In genomic region chr2:167989310-167989709, GRCm38 (mm10) we compare ENCODE assay signal across 8 mouse cellular contexts. TPM values are rescaled to one million over a fixed set of nuclear protein-coding genes. Genes with fewer than 3 reads are reported as not detected.
DNase-seq lines count a peak whose midpoint lies in the region; ATAC-seq and TF ChIP-seq lines count a peak whose summit lies in the region.

No protein-coding gene starts in this region.

- no peaks in the 10 kb centered on the region for H3K4me1 ChIP-seq in kidney, adult 2 months (ENCODE audit: control insufficient read depth, insufficient read depth, low read length)
- peaks cover 4% of the 10 kb centered on the region; the same call in 1 of the 2 replicates for H3K4me1 ChIP-seq in kidney, embryonic 14.5 days (ENCODE audit: control insufficient read depth, insufficient read depth, low read length)
- peaks cover 0 to 10% of the 10 kb centered on the region in 2 experiments; a peak in 1 of 4 replicates for H3K4me1 ChIP-seq in ES-E14 (ENCODE audit: control insufficient read depth in 2 of 2, insufficient read depth in 2 of 2, low read length in 2 of 2, poor library complexity in 1 of 2)

- TF ChIP-seq POLR2A in kidney, adult 2 months (IDR thresholded peaks at IDR 0.05; ENCODE audit: low read depth, low read length): no peak

- H3K4me3 ChIP-seq in kidney, adult 2 months (ENCODE audit: insufficient read depth, low read depth, low read length): no peak overlapping the region
- H3K4me3 ChIP-seq in kidney, embryonic 14.5 days (ENCODE audit: low read length): no peak overlapping the region
- peak overlapping the region; percentile 55 to 60 for H3K4me3 ChIP-seq in ES-E14 (ENCODE audit: insufficient read depth in 1 of 2, low read depth in 1 of 2, low read length in 2 of 2, poor library complexity in 1 of 2, severe bottlenecking in 1 of 2)

- peak; percentile 34 for DNase-seq in kidney, adult 2 months
- no peak for DNase-seq in ES-E14 (ENCODE audit: low read depth, low spot score)
- peak; percentile 65 for DNase-seq in gastrocnemius, postnatal 25 days
- DNase-seq in lung, postnatal 14 days: peak; percentile 61
- no peak for DNase-seq in spleen, adult 12 weeks (ENCODE audit: low spot score)
- no peak for DNase-seq in cerebellum, adult 11 months
- no peak for DNase-seq in retina, embryonic 14.5 days (ENCODE audit: low spot score)

- no peak overlapping the region for H3K27ac ChIP-seq in kidney, adult 2 months (ENCODE audit: insufficient read depth, low read depth, low read length)
- no peak overlapping the region for H3K27ac ChIP-seq in kidney, embryonic 14.5 days (ENCODE audit: low read depth, low read length)
- no peak overlapping the region for H3K27ac ChIP-seq in ES-E14 (ENCODE audit: insufficient read depth, low read depth, low read length, poor library complexity, severe bottlenecking)

- no peak overlapping the region for H3K9ac ChIP-seq in kidney, embryonic 14.5 days (ENCODE audit: low read depth, low read length)
- peak overlapping the region; percentile 51 for H3K9ac ChIP-seq in ES-E14 (ENCODE audit: insufficient read depth, low read depth, low read length, poor library complexity, severe bottlenecking)

- no peak for TF ChIP-seq CTCF in kidney, adult 2 months (conservative IDR thresholded peaks at IDR 0.05; ENCODE audit: insufficient read depth, insufficient read length, low read depth, low read length)

- in situ Hi-C loops in ES-E14 (cut with MboI; ENCODE audit: low sequenced_read_pairs in 2 of 2, unreplicated experiment in 2 of 2): no loop called here

- no peak overlapping the region for H3K4me2 ChIP-seq in kidney, embryonic 14.5 days (replicated peaks; ENCODE audit: low read depth, low read length)

- no peaks in the 10 kb centered on the region for H3K36me3 ChIP-seq in kidney, adult 2 months (ENCODE audit: control insufficient read depth, insufficient read depth, low read length)
- H3K36me3 ChIP-seq in kidney, embryonic 14.5 days (ENCODE audit: control insufficient read depth, insufficient read depth, low read length): no peaks in the 10 kb centered on the region
- no peaks in the 10 kb centered on the region for H3K36me3 ChIP-seq in ES-E14 (ENCODE audit: control insufficient read depth, insufficient read depth, low read length, poor library complexity, severe bottlenecking)

- no peak for ATAC-seq in kidney, embryonic 14.5 days (ENCODE audit: low FRiP score, low TSS enrichment)

- H3K27me3 ChIP-seq in kidney, adult 2 months (replicated peaks; ENCODE audit: control insufficient read depth, insufficient read depth, low read length): no peaks in the 10 kb centered on the region
- no peaks in the 10 kb centered on the region; the same call in 1 of the 2 replicates for H3K27me3 ChIP-seq in kidney, embryonic 14.5 days (ENCODE audit: control insufficient read depth, insufficient read depth, low read length)

- H3K9me3 ChIP-seq in kidney, embryonic 14.5 days (ENCODE audit: control insufficient read depth, low read length): no peaks in the 10 kb centered on the region
- no peaks in the 10 kb centered on the region for H3K9me3 ChIP-seq in ES-E14 (ENCODE audit: control insufficient read depth, insufficient read depth, low read depth, low read length)

- 47% methylated on average over 14 of the region's 14 CpGs for WGBS in kidney, adult 2 months
- WGBS in kidney, embryonic 14.5 days: 66% methylated on average over 14 of the region's 14 CpGs

TF ChIP-seq in ES-E14, 5 proteins besides CTCF, POLR2A, EP300 and RAD21:
- no peak for TF ChIP-seq CHD2 (IDR thresholded peaks at IDR 0.05; ENCODE audit: low read depth, low read length)
- TF ChIP-seq MAFK (IDR thresholded peaks at IDR 0.05; ENCODE audit: insufficient read depth, low read depth, low read length): no peak
- TF ChIP-seq ZNF384 (IDR thresholded peaks at IDR 0.05; ENCODE audit: low read depth, low read length): no peak
- no peak for TF ChIP-seq HCFC1 (IDR thresholded peaks at IDR 0.05; ENCODE audit: borderline replicate concordance, insufficient read depth, low read length)
- no peak for TF ChIP-seq ZC3H11A (IDR thresholded peaks at IDR 0.05; ENCODE audit: borderline replicate concordance, low read depth, low read length)

RNA-seq across cellular contexts. Expression of gene Ripor3, which starts 21.1 kb away (rescaled TPM):
- 12.3 and 13.0 TPM in 2 replicates for polyA plus RNA-seq in kidney, adult 2 months (2012; rRNA removed)
- 0.53 and 1.0 TPM in 2 replicates for polyA plus RNA-seq in kidney, embryonic 14.5 days (2014; fragmentation: Nextera tagmentation; extraction: Ambion mirVana)
- total RNA-seq in ES-E14 (2012; rRNA removed): 0.32 and 0.98 TPM in 2 replicates
- 1 to 10 TPM in 1 of 2 experiments, under 1 TPM in 1; 0.75 to 1.5 TPM for total RNA-seq in gastrocnemius, postnatal 25 days (2021)

RNA-seq across cellular contexts. Expression of gene Ptpn1, which starts 57.5 kb away (rescaled TPM):
- polyA plus RNA-seq in kidney, adult 2 months (2012; rRNA removed): 29.9 and 31.0 TPM in 2 replicates
- 42.6 and 53.4 TPM in 2 replicates for polyA plus RNA-seq in kidney, embryonic 14.5 days (2014; fragmentation: Nextera tagmentation; extraction: Ambion mirVana)
- 31.1 and 39.9 TPM in 2 replicates for total RNA-seq in ES-E14 (2012; rRNA removed)
- total RNA-seq in gastrocnemius, postnatal 25 days (2021): 10 to 100 TPM; 13.5 to 14.3 TPM

Comparison
In these comparisons a context has a peak if more than half of its experiments do, and no peak if none do; other contexts are left out.
1. DNase-seq: peak in kidney, adult 2 months (single experiment), gastrocnemius, postnatal 25 days (single experiment) and lung, postnatal 14 days (single experiment); none in ES-E14 (single experiment), spleen, adult 12 weeks (single experiment), cerebellum, adult 11 months (single experiment) and retina, embryonic 14.5 days (single experiment).
2. H3K4me3 ChIP-seq: peak in ES-E14 (2 of 2); none in kidney, adult 2 months (single experiment) and kidney, embryonic 14.5 days (single experiment).